Mouse (Mus musculus) liver, embryonic 16.5 days (tissue): Measurements from ENCODE around the gene Gpr55. TPM values are rescaled to one million over a fixed set of nuclear protein-coding genes. Genes with fewer than 3 reads are reported as not detected.
A peak's percentile ranks its signal among the peaks of the same experiment; 100 is the strongest.

ENCODE experiments used
- ATAC-seq: fragments of 200-750 bp; cut with Nextera tagmentation; 2 replicates; pipeline ENCODE4 v1.8.0; 2017; ENCODE audit warnings: low read depth, mild to moderate bottlenecking, moderate number of reproducible peaks, moderate library complexity
- H3K27ac ChIP-seq: fragments of 300-500 bp; sonication (generic); 2 replicates; pipeline ENCODE4 v1.5.1; 2014; ENCODE audit warnings: mild to moderate bottlenecking, low read length
- H3K27me3 ChIP-seq: fragments of 300-500 bp; sonication (generic); 2 replicates; pipeline ENCODE4 v1.6.1; 2014; ENCODE audit warnings: low read depth, low read length, mixed read lengths; ENCODE audit not compliant: control insufficient read depth, insufficient read depth
- H3K36me3 ChIP-seq: fragments of 300-500 bp; sonication (generic); 2 replicates; pipeline ENCODE4 v1.6.1; 2014; ENCODE audit warnings: mild to moderate bottlenecking; ENCODE audit not compliant: control insufficient read depth, insufficient read depth
- H3K4me1 ChIP-seq: fragments of 300-500 bp; sonication (generic); 2 replicates; pipeline ENCODE4 v1.6.1; 2014; ENCODE audit warnings: low read depth, low read length, mixed read lengths; ENCODE audit not compliant: control insufficient read depth
- H3K4me2 ChIP-seq: fragments of 300-500 bp; sonication (generic); 2 replicates; pipeline ENCODE4 v1.6.1; 2014; ENCODE audit warnings: low read depth, low read length, mixed read lengths
- H3K4me3 ChIP-seq: fragments of 300-500 bp; sonication (generic); 2 replicates; pipeline ENCODE4 v1.5.1; 2014; ENCODE audit warnings: low read depth, mild to moderate bottlenecking, low read length
- H3K9ac ChIP-seq: fragments of 300-500 bp; sonication (generic); 2 replicates; pipeline ENCODE4 v1.6.1; 2014; ENCODE audit warnings: low read depth, low read length
- H3K9me3 ChIP-seq: fragments of 300-500 bp; sonication (generic); replicated peaks from 2 replicates; pipeline ENCODE4 v1.6.1; 2016; ENCODE audit warnings: low read length; ENCODE audit not compliant: control insufficient read depth
- WGBS: fragments of 180-500 bp; shearing (Covaris S2); extraction: QIAGEN DNeasy Blood & Tissue Kit; methylation state at CpG from one replicate; pipeline ENCODE4 v1.1.7; 2014; ENCODE audit not compliant: insufficient replicate concordance; 5-methylcytosine and 5-hydroxymethylcytosine counted together
- polyA plus RNA-seq: library from polyadenylated mRNA; unstranded; fragments of >200 nt; fragmentation: Nextera tagmentation; extraction: Ambion mirVana; gene quantifications from 2 replicates; pipeline ENCODE4 v1.2.1, GENCODE M21; 2015

Gene Gpr55
- polyA plus RNA-seq, 1 experiment from 2014 or later, result 0.05 TPM

- H3K27me3 ChIP-seq, result no peaks in the 10 kb centered on the region
- ATAC-seq, result no peak
- H3K4me2 ChIP-seq, result no peak overlapping the region
- WGBS, result 48% methylated on average over 1 of the region's 1 CpGs
- H3K4me3 ChIP-seq, result no peak overlapping the region
- no peaks in the 10 kb centered on the region for H3K36me3 ChIP-seq
- H3K9ac ChIP-seq, result no peak overlapping the region
- no peaks in the 10 kb centered on the region for H3K9me3 ChIP-seq
- no peaks in the 10 kb centered on the region for H3K4me1 ChIP-seq
- no peak overlapping the region for H3K27ac ChIP-seq
These were observed 8.3 kb upstream of the Gpr55 start for GRCm38 (mm10) chr1:85969081-85969480.

GRCm38 (mm10) chr1:85965856-85966255, 5.0 kb upstream of the Gpr55 start:
- H3K4me3 ChIP-seq, result no peak overlapping the region
- 63% methylated on average over 3 of the region's 3 CpGs for WGBS

GRCm38 (mm10) chr1:85962081-85962480, 1.3 kb upstream of the Gpr55 start:
- Histone ChIP-seq H3K9me3 (no peaks in the 10 kb centered on the region), H3K27me3 (no peaks in the 10 kb centered on the region), H3K9ac (no peak overlapping the region), H3K4me1 (peaks cover 13% of the 10 kb centered on the region), H3K4me2 (no peak overlapping the region), H3K36me3 (no peaks in the 10 kb centered on the region), H3K27ac (no peak overlapping the region), H3K4me3 (no peak overlapping the region)
- no peak for ATAC-seq
- WGBS, result 30% methylated on average over 3 of the region's 3 CpGs

More at GRCm38 (mm10) chr1:85965856-85966255, 5.0 kb upstream of the Gpr55 start:
- ATAC-seq, result no peak
- no peaks in the 10 kb centered on the region for H3K27me3 ChIP-seq
- H3K9me3 ChIP-seq, result no peaks in the 10 kb centered on the region
- no peaks in the 10 kb centered on the region for H3K36me3 ChIP-seq
- H3K9ac ChIP-seq, result no peak overlapping the region
- H3K27ac ChIP-seq, result no peak overlapping the region
- H3K4me1 ChIP-seq, result peaks cover under 1% of the 10 kb centered on the region
- H3K4me2 ChIP-seq, result no peak overlapping the region

- Histone ChIP-seq H3K4me3 (no peak overlapping the region), H3K4me2 (peak overlapping the region; percentile 0; the same call in 1 of the 2 replicates), H3K9me3 (no peaks in the 10 kb centered on the region), H3K9ac (no peak overlapping the region), H3K27me3 (no peaks in the 10 kb centered on the region), H3K36me3 (no peaks in the 10 kb centered on the region), H3K4me1 (peaks cover 13% of the 10 kb centered on the region), H3K27ac (peak overlapping the region; percentile 69)
- ATAC-seq, result peak; percentile 63
- 48% methylated on average over 2 of the region's 2 CpGs for WGBS
These were observed 924 bp downstream of the Gpr55 start for GRCm38 (mm10) chr1:85959889-85960276.

- peak; percentile 53 for ATAC-seq
- 49% methylated on average over 6 of the region's 6 CpGs for WGBS
- peak overlapping the region; percentile 69 for H3K27ac ChIP-seq
These were observed 1.5 kb downstream of the Gpr55 start for GRCm38 (mm10) chr1:85959129-85959888.

GRCm38 (mm10) chr1:85957942-85958619, 2.7 kb downstream of the Gpr55 start:
- H3K9me3 ChIP-seq, result no peaks in the 10 kb centered on the region
- H3K4me3 ChIP-seq, result no peak overlapping the region
- H3K27ac ChIP-seq, result no peak overlapping the region
- H3K9ac ChIP-seq, result no peak overlapping the region
- H3K36me3 ChIP-seq, result no peaks in the 10 kb centered on the region
- H3K4me1 ChIP-seq, result peaks cover 13% of the 10 kb centered on the region
- no peaks in the 10 kb centered on the region for H3K27me3 ChIP-seq
- H3K4me2 ChIP-seq, result no peak overlapping the region
- ATAC-seq, result no peak
- WGBS, result 34% methylated on average over 9 of the region's 9 CpGs

More at GRCm38 (mm10) chr1:85959129-85959888, 1.5 kb downstream of the Gpr55 start:
- peaks cover 13% of the 10 kb centered on the region for H3K4me1 ChIP-seq
- H3K9ac ChIP-seq, result no peak overlapping the region
- no peaks in the 10 kb centered on the region for H3K9me3 ChIP-seq
- peak overlapping the region; percentile 0; the same call in 1 of the 2 replicates for H3K4me2 ChIP-seq
- no peak overlapping the region for H3K4me3 ChIP-seq
- H3K27me3 ChIP-seq, result no peaks in the 10 kb centered on the region
- no peaks in the 10 kb centered on the region for H3K36me3 ChIP-seq

- no peak overlapping the region for H3K4me2 ChIP-seq
- no peaks in the 10 kb centered on the region for H3K9me3 ChIP-seq
- H3K36me3 ChIP-seq, result no peaks in the 10 kb centered on the region
- H3K4me1 ChIP-seq, result peaks cover 13% of the 10 kb centered on the region
- H3K9ac ChIP-seq, result no peak overlapping the region
- no peak overlapping the region for H3K4me3 ChIP-seq
- 10% methylated on average over 5 of the region's 5 CpGs for WGBS
- ATAC-seq, result no peak
- H3K27ac ChIP-seq, result no peak overlapping the region
- H3K27me3 ChIP-seq, result no peaks in the 10 kb centered on the region
These were observed 3.5 kb downstream of the Gpr55 start for GRCm38 (mm10) chr1:85957290-85957689.

GRCm38 (mm10) chr1:85955150-85955549, 5.7 kb downstream of the Gpr55 start:
- no peak for ATAC-seq
- no peaks in the 10 kb centered on the region for H3K27me3 ChIP-seq

GRCm38 (mm10) chr1:85949085-85949684, 11.6 kb downstream of the Gpr55 start:
- Histone ChIP-seq H3K9ac (no peak overlapping the region), H3K36me3 (no peaks in the 10 kb centered on the region), H3K27me3 (no peaks in the 10 kb centered on the region), H3K4me2 (no peak overlapping the region), H3K9me3 (no peaks in the 10 kb centered on the region), H3K4me1 (no peaks in the 10 kb centered on the region), H3K27ac (no peak overlapping the region), H3K4me3 (no peak overlapping the region)
- 63% methylated on average over 2 of the region's 2 CpGs for WGBS
- ATAC-seq, result no peak

More at GRCm38 (mm10) chr1:85955150-85955549, 5.7 kb downstream of the Gpr55 start:
- Histone ChIP-seq H3K4me2 (no peak overlapping the region), H3K27ac (no peak overlapping the region), H3K9ac (no peak overlapping the region), H3K4me3 (no peak overlapping the region), H3K9me3 (no peaks in the 10 kb centered on the region), H3K36me3 (no peaks in the 10 kb centered on the region), H3K4me1 (peaks cover 8% of the 10 kb centered on the region)
- 50% methylated on average over 3 of the region's 3 CpGs for WGBS
